Mouse (Mus musculus) activated CD4-positive, CD25-positive, alpha-beta regulatory T cell, adult 4 months (primary cell): Measurements from ENCODE around the gene Wdr86. TPM values are rescaled to one million over a fixed set of nuclear protein-coding genes. Genes with fewer than 3 reads are reported as not detected.
"Not testable (repeated sequence)": the region's sequence is repeated elsewhere in the genome, so short reads cannot be mapped to it uniquely, and the experiment has no call there.

Experiments
- ATAC-seq: one replicate; pipeline ENCODE4 v1.8.0; 2017
- polyA plus RNA-seq, 2 experiments: library from polyadenylated mRNA; unstranded; fragments of 100-300 nt; shearing (Covaris generic); gene quantifications; one replicate each; pipeline ENCODE4 v1.2.1; 2017

The Wdr86 gene
- polyA plus RNA-seq, result under 1 TPM; 0.15 to 0.46 TPM

DNA sequence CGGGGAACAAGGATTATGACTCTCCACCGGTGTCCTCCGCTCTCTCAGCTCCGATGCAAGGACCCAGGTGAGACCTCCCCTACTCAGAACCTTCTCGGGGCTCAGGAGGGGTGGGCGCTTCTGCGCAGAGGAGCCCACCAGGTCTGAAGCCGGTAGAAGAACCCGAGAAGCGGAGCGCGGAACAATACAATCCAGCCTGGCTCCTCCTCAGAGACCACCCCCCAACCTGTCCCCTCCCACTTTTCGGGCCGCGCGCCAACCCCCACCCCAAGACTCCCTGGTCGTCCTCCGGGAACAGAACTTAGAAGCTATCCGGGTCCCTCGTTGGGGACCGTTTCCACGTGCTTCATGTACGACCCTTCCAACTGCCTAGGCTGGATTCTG, at the start of gene Wdr86:
Gene Wdr86 (minus strand): TSS at position 240 of the 384 bp plus-strand sequence.
- no peak for ATAC-seq

DNA sequence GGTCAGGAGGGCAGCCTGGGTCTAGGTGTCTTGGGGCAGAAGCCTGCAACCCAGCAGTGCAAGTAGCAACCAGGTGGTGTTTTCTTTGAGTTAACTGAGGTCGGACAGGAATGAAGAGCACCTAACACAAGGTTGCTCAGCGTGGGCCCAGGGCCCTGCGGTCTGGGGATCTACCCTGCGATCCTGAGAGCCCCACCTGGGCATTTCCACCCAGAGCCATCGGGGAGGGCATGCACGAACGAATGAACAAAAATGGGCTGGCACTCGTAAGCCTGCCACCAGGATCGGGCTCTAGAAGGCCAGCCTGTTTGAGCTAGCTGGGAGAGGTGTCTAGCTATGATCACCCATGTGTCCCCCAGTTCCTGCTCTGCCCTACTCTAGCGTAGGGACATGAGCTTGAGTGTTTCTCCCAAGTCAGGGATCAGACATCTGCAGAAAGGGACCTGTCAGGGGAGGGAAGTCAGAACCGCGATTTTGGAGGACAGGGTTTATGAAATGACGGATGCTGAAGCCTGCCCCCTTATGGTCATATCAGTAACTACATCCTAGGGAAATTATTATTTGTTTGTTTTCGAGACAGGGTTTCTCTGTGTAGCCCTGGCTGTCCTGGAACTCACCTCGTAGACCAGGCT, 49.5 kb upstream of the Wdr86 start:
- ATAC-seq, result peak; percentile 25

GRCm38 (mm10) chr5:24779321-24779720, 48.8 kb upstream of the Wdr86 start:
- ATAC-seq, result no peak

GRCm38 (mm10) chr5:24778843-24779140, 48.3 kb upstream of the Wdr86 start:
- no peak for ATAC-seq

GRCm38 (mm10) chr5:24778082-24778842, 47.7 kb upstream of the Wdr86 start:
- no peak for ATAC-seq

GRCm38 (mm10) chr5:24776681-24777080, 46.2 kb upstream of the Wdr86 start:
- ATAC-seq, result peak; percentile 96

DNA sequence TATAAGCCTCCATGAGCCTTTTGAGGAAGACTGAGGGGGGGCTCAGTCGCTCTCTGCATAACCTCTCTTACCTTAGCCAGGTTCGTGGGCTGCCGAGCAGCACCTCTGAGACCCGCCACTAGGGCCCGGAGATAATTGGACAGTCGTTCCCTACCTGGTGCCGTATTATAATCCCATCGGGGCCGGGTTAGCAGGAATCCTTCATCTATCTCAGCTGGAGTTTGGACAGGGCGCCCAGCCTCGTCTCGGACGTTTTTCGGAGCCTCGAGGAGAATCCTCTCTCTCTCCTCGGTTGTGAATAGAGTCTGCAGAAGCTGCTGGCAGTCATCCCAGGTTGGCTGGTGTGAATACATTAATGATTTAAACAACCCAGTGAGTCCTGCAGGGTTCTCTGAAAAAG, 44.0 kb upstream of the Wdr86 start:
- not testable (repeated sequence) for ATAC-seq

DNA sequence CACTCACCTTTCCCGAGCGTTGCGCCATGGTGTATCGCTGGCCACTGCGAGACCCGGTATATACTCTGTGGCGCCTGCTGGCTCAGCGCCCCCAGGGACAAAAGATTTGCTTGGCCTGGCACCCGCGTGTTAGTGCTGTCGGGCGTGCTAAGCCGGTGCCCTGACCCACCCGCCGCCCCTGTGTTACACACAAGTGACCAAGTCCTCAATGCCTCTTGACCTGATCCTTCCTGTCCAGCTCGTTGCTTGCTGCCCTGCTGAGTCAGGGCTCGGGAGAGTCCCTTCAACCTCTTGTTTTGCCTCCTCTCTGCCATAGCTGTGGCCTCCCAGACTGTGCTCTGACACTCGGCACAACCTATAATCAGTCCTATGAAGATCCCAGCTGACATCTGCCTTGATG, 27.3 kb upstream of the Wdr86 start, which contains the start of gene Crygn:
Gene Crygn (minus strand): TSS at position 193 of the 400 bp plus-strand sequence.
- ATAC-seq, result no peak

GRCm38 (mm10) chr5:24756931-24757330, 26.4 kb upstream of the Wdr86 start:
- ATAC-seq, result no peak

GRCm38 (mm10) chr5:24752175-24752498, 21.6 kb upstream of the Wdr86 start:
- ATAC-seq, result peak; percentile 11

GRCm38 (mm10) chr5:24751305-24752174, 21.0 kb upstream of the Wdr86 start:
- peak; percentile 73 for ATAC-seq

- ATAC-seq, result peak; percentile 76
These were observed 20.1 kb upstream of the Wdr86 start for GRCm38 (mm10) chr5:24750321-24751304.

GRCm38 (mm10) chr5:24749731-24750130, 19.2 kb upstream of the Wdr86 start:
- ATAC-seq, result no peak

DNA sequence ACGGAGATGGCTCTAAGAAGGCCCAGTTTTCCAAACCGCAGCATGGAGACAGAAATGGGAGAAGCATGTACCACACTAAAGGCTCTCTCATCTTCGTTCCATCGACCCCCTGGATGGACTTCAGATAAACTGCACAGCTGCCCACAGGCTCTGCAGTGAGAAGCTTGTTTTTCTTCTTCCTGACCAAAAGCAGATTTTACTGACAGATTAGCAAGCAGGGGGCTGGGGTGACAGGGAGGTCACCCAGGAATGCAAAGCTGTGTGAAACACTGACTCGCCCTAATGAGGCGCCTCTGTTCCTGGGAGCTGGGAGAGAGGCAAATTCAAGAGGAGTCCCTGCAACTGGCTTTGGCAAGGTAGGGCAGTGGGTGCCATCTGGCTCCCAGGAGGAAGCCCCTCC, 17.0 kb upstream of the Wdr86 start:
- ATAC-seq, result no peak

DNA sequence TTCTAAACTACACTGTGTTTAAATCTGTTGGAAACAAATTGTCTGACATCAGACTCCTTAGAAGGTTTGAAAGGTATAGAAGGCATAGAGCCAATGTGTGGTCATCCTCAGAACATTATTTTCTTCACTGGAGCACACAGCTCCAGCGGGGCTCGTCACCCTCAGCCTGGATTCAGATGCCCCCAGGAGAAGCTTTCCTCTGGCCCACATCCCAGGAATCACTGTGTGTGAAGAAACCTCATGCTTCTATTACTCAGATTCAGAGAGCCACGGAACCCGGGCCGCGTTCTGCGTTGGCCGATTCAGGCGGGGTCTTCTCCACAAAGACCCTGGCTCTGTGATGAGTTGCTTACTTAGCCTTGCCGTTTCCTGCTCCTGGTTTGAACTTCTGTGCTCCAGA, 13.4 kb upstream of the Wdr86 start:
- no peak for ATAC-seq

- ATAC-seq, result no peak
These were observed 10.8 kb upstream of the Wdr86 start for GRCm38 (mm10) chr5:24741172-24741885.

GRCm38 (mm10) chr5:24739141-24739753, 8.7 kb upstream of the Wdr86 start:
- peak; percentile 46 for ATAC-seq

DNA sequence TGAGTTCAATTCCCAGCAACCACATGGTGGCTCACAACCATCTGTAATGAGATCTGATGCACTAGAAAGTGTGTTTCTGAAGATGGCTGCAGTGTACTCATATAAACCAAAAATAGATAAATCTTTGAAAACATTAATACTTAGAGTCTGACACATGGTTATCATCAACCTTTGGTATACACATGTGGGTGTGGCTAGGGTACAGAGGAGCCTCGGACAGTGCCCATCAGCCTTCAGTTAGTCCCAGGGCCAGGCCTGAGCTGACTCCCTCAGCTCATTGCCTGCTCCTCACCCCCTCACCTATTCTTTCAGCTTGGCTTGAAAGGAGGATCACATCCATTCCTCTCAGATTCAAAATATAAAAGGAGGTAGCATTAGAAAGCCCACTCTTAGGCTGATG, 8.0 kb upstream of the Wdr86 start:
- ATAC-seq, result no peak

- ATAC-seq, result no peak
These were observed 7.1 kb upstream of the Wdr86 start for GRCm38 (mm10) chr5:24737595-24737994.

GRCm38 (mm10) chr5:24733771-24734426, 3.4 kb upstream of the Wdr86 start:
- no peak for ATAC-seq

GRCm38 (mm10) chr5:24733134-24733533, 2.6 kb upstream of the Wdr86 start:
- ATAC-seq, result no peak
